Mouse (Mus musculus): ENCODE measurements around the gene Fignl1. TPM values are rescaled to one million over a fixed set of nuclear protein-coding genes. Genes with fewer than 3 reads are reported as not detected.

The Fignl1 gene
- polyA plus RNA-seq, 1 experiment = 18.9 TPM

GRCm38 (mm10) chr11:11801067-11801466 lies 7.7 kb downstream of the Fignl1 start:
- H3K27me3 ChIP-seq (ENCODE audit: control insufficient read depth, insufficient read depth, low read length) = no peaks in the 10 kb centered on the region
- WGBS = 97% methylated on average over 9 of the region's 9 CpGs
- no peak for DNase-seq
- no peak overlapping the region for H3K4me3 ChIP-seq (ENCODE audit: control insufficient read depth, insufficient read depth, low read length)
- no peaks in the 10 kb centered on the region for H3K4me1 ChIP-seq (replicated peaks; ENCODE audit: control insufficient read depth, insufficient read depth, low read length)
- no peak for TF ChIP-seq CTCF (IDR thresholded peaks at IDR 0.05; ENCODE audit: borderline replicate concordance, control insufficient read depth, extremely low read depth, insufficient read depth, low read length, poor library complexity)
- no peak for TF ChIP-seq POLR2A (IDR thresholded peaks at IDR 0.05; ENCODE audit: control insufficient read depth, extremely low read depth, insufficient read depth, low read length, poor library complexity)
- H3K27ac ChIP-seq (ENCODE audit: control insufficient read depth, insufficient read depth, low read length) = no peak overlapping the region
- peaks cover 23% of the 10 kb centered on the region for H3K36me3 ChIP-seq (ENCODE audit: control insufficient read depth, insufficient read depth, low read length)

- WGBS = 97% methylated on average over 3 of the region's 3 CpGs
- H3K27me3 ChIP-seq (ENCODE audit: control insufficient read depth, insufficient read depth, low read length) = no peaks in the 10 kb centered on the region
- no peak overlapping the region for H3K27ac ChIP-seq (ENCODE audit: control insufficient read depth, insufficient read depth, low read length)
- peaks cover 23% of the 10 kb centered on the region for H3K36me3 ChIP-seq (ENCODE audit: control insufficient read depth, insufficient read depth, low read length)
- H3K4me3 ChIP-seq (ENCODE audit: control insufficient read depth, insufficient read depth, low read length) = no peak overlapping the region
- no peak for TF ChIP-seq CTCF (IDR thresholded peaks at IDR 0.05; ENCODE audit: borderline replicate concordance, control insufficient read depth, extremely low read depth, insufficient read depth, low read length, poor library complexity)
- TF ChIP-seq POLR2A (IDR thresholded peaks at IDR 0.05; ENCODE audit: control insufficient read depth, extremely low read depth, insufficient read depth, low read length, poor library complexity) = no peak
- H3K4me1 ChIP-seq (replicated peaks; ENCODE audit: control insufficient read depth, insufficient read depth, low read length) = no peaks in the 10 kb centered on the region
- DNase-seq = no peak
These were observed 8.5 kb downstream of the Fignl1 start for GRCm38 (mm10) chr11:11800304-11800703.

- TF ChIP-seq CTCF (IDR thresholded peaks at IDR 0.05; ENCODE audit: borderline replicate concordance, control insufficient read depth, extremely low read depth, insufficient read depth, low read length, poor library complexity) = no peak
- no peak for TF ChIP-seq POLR2A (IDR thresholded peaks at IDR 0.05; ENCODE audit: control insufficient read depth, extremely low read depth, insufficient read depth, low read length, poor library complexity)
- no peak overlapping the region for H3K27ac ChIP-seq (ENCODE audit: control insufficient read depth, insufficient read depth, low read length)
- no peaks in the 10 kb centered on the region for H3K4me1 ChIP-seq (replicated peaks; ENCODE audit: control insufficient read depth, insufficient read depth, low read length)
- H3K4me3 ChIP-seq (ENCODE audit: control insufficient read depth, insufficient read depth, low read length) = no peak overlapping the region
- peaks cover 23% of the 10 kb centered on the region for H3K36me3 ChIP-seq (ENCODE audit: control insufficient read depth, insufficient read depth, low read length)
- no peaks in the 10 kb centered on the region for H3K27me3 ChIP-seq (ENCODE audit: control insufficient read depth, insufficient read depth, low read length)
- 97% methylated on average over 1 of the region's 1 CpGs for WGBS
- DNase-seq = no peak
These were observed 10.1 kb downstream of the Fignl1 start for GRCm38 (mm10) chr11:11798690-11799089.

GRCm38 (mm10) chr11:11794626-11795025 lies 14.1 kb downstream of the Fignl1 start:
- DNase-seq = no peak
- Histone ChIP-seq H3K4me3 (ENCODE audit: control insufficient read depth, insufficient read depth, low read length) (no peak overlapping the region), H3K27ac (ENCODE audit: control insufficient read depth, insufficient read depth, low read length) (no peak overlapping the region), H3K27me3 (ENCODE audit: control insufficient read depth, insufficient read depth, low read length) (no peaks in the 10 kb centered on the region), H3K36me3 (ENCODE audit: control insufficient read depth, insufficient read depth, low read length) (no peaks in the 10 kb centered on the region; the same call in 1 of the 2 replicates), H3K4me1 (replicated peaks; ENCODE audit: control insufficient read depth, insufficient read depth, low read length) (no peaks in the 10 kb centered on the region)
- TF ChIP-seq CTCF (IDR thresholded peaks at IDR 0.05; ENCODE audit: borderline replicate concordance, control insufficient read depth, extremely low read depth, insufficient read depth, low read length, poor library complexity) (no peak), POLR2A (IDR thresholded peaks at IDR 0.05; ENCODE audit: control insufficient read depth, extremely low read depth, insufficient read depth, low read length, poor library complexity) (no peak)
- WGBS = 100% methylated on average over 1 of the region's 1 CpGs

GRCm38 (mm10) chr11:11788521-11788974 lies 20.2 kb downstream of the Fignl1 start:
- no peak for TF ChIP-seq POLR2A (IDR thresholded peaks at IDR 0.05; ENCODE audit: control insufficient read depth, extremely low read depth, insufficient read depth, low read length, poor library complexity)
- TF ChIP-seq CTCF (IDR thresholded peaks at IDR 0.05; ENCODE audit: borderline replicate concordance, control insufficient read depth, extremely low read depth, insufficient read depth, low read length, poor library complexity) = peak; percentile 80; the same call in 1 of the 2 replicates
- Histone ChIP-seq H3K4me1 (replicated peaks; ENCODE audit: control insufficient read depth, insufficient read depth, low read length) (no peaks in the 10 kb centered on the region), H3K27ac (ENCODE audit: control insufficient read depth, insufficient read depth, low read length) (no peak overlapping the region), H3K36me3 (ENCODE audit: control insufficient read depth, insufficient read depth, low read length) (no peaks in the 10 kb centered on the region), H3K27me3 (ENCODE audit: control insufficient read depth, insufficient read depth, low read length) (no peaks in the 10 kb centered on the region), H3K4me3 (ENCODE audit: control insufficient read depth, insufficient read depth, low read length) (no peak overlapping the region)
- WGBS = 2% methylated on average over 8 of the region's 8 CpGs
- peak; percentile 77 for DNase-seq

- no peak for DNase-seq
- Histone ChIP-seq H3K27ac (ENCODE audit: control insufficient read depth, insufficient read depth, low read length) (no peak overlapping the region), H3K4me1 (replicated peaks; ENCODE audit: control insufficient read depth, insufficient read depth, low read length) (no peaks in the 10 kb centered on the region), H3K36me3 (ENCODE audit: control insufficient read depth, insufficient read depth, low read length) (no peaks in the 10 kb centered on the region), H3K4me3 (ENCODE audit: control insufficient read depth, insufficient read depth, low read length) (no peak overlapping the region), H3K27me3 (ENCODE audit: control insufficient read depth, insufficient read depth, low read length) (no peaks in the 10 kb centered on the region)
- no peak for TF ChIP-seq POLR2A (IDR thresholded peaks at IDR 0.05; ENCODE audit: control insufficient read depth, extremely low read depth, insufficient read depth, low read length, poor library complexity)
- TF ChIP-seq CTCF (IDR thresholded peaks at IDR 0.05; ENCODE audit: borderline replicate concordance, control insufficient read depth, extremely low read depth, insufficient read depth, low read length, poor library complexity) = no peak
- WGBS = 54% methylated on average over 6 of the region's 6 CpGs
These were observed 23.3 kb downstream of the Fignl1 start for GRCm38 (mm10) chr11:11785457-11785856.

- WGBS = 88% methylated on average over 8 of the region's 8 CpGs
These were observed 27.0 kb downstream of the Fignl1 start for GRCm38 (mm10) chr11:11781728-11782127.

More at GRCm38 (mm10) chr11:11781728-11782127, 27.0 kb downstream of the Fignl1 start:
- Histone ChIP-seq H3K4me3 (ENCODE audit: control insufficient read depth, insufficient read depth, low read length) (no peak overlapping the region), H3K27ac (ENCODE audit: control insufficient read depth, insufficient read depth, low read length) (no peak overlapping the region), H3K4me1 (replicated peaks; ENCODE audit: control insufficient read depth, insufficient read depth, low read length) (no peaks in the 10 kb centered on the region), H3K27me3 (ENCODE audit: control insufficient read depth, insufficient read depth, low read length) (no peaks in the 10 kb centered on the region), H3K36me3 (ENCODE audit: control insufficient read depth, insufficient read depth, low read length) (no peaks in the 10 kb centered on the region)
- DNase-seq = no peak
- TF ChIP-seq CTCF (IDR thresholded peaks at IDR 0.05; ENCODE audit: borderline replicate concordance, control insufficient read depth, extremely low read depth, insufficient read depth, low read length, poor library complexity) = no peak
- no peak for TF ChIP-seq POLR2A (IDR thresholded peaks at IDR 0.05; ENCODE audit: control insufficient read depth, extremely low read depth, insufficient read depth, low read length, poor library complexity)

All from thymus, adult 2 months (tissue).